In genomic region chr15:78081384-78081783, GRCm38 (mm10) we compare ENCODE assay signal across 21 mouse cellular contexts. TPM values are rescaled to one million over a fixed set of nuclear protein-coding genes. Genes with fewer than 3 reads are reported as not detected.
"Had no signal": no experiment of that assay in that cellular context is flagged by ENCODE, and none has a peak within 500 bp of the region (broad histone marks: within the 10 kb centered on the region; RNA-seq: fewer than 3 reads in every experiment).

No protein-coding gene starts in this region.

- DNase-seq: kidney, postnatal 10 days; kidney, postnatal 36 days; layer of hippocampus, postnatal 36 days; liver, embryonic 13.5 days; lung, adult 2 months; lung, postnatal 14 days; lung, postnatal 4 days; thymus, adult 2 months; thymus, postnatal 14 days; thymus, postnatal 4 days had no signal

- H3K9ac ChIP-seq: kidney, embryonic 15.5 days; liver, embryonic 13.5 days; midbrain, embryonic 12.5 days; midbrain, embryonic 15.5 days; neural tube, embryonic 12.5 days; neural tube, embryonic 15.5 days had no signal

- H3K36me3 ChIP-seq: kidney, embryonic 15.5 days; liver, embryonic 13.5 days; midbrain, embryonic 12.5 days; midbrain, embryonic 15.5 days; neural tube, embryonic 12.5 days; neural tube, embryonic 15.5 days had no signal

- H3K4me1 ChIP-seq: kidney, embryonic 15.5 days; liver, embryonic 13.5 days had no signal

- H3K4me3 ChIP-seq: kidney, embryonic 15.5 days; left cerebral cortex, adult 2 months; liver, embryonic 13.5 days; midbrain, embryonic 12.5 days; midbrain, embryonic 15.5 days; neural tube, embryonic 12.5 days; neural tube, embryonic 15.5 days had no signal

- H3K9me3 ChIP-seq: kidney, embryonic 15.5 days; liver, embryonic 13.5 days; midbrain, embryonic 12.5 days; midbrain, embryonic 15.5 days; neural tube, embryonic 12.5 days; neural tube, embryonic 15.5 days had no signal

- H3K27ac ChIP-seq: kidney, embryonic 15.5 days; left cerebral cortex, adult 2 months; liver, embryonic 13.5 days; midbrain, embryonic 12.5 days; midbrain, embryonic 15.5 days; neural tube, embryonic 12.5 days; neural tube, embryonic 15.5 days; stomach, postnatal 0 days had no signal

- H3K4me2 ChIP-seq: kidney, embryonic 15.5 days; liver, embryonic 13.5 days; midbrain, embryonic 12.5 days; midbrain, embryonic 15.5 days; neural tube, embryonic 15.5 days had no signal

- ATAC-seq: midbrain, embryonic 15.5 days had no signal

- H3K27me3 ChIP-seq: kidney, embryonic 15.5 days; liver, embryonic 13.5 days; midbrain, embryonic 12.5 days; midbrain, embryonic 15.5 days; neural tube, embryonic 12.5 days; neural tube, embryonic 15.5 days had no signal

RNA-seq across cellular contexts. Expression of gene Cacng2, which starts 38.4 kb away (rescaled TPM):
- polyA plus RNA-seq: limb, embryonic 11.5 days; liver, adult 2 months; liver, embryonic 13.5 days; liver, embryonic 16.5 days; lung, adult 2 months; lung, embryonic 16.5 days; thymus, adult 2 months had no signal
